Mouse (Mus musculus): Measurements from ENCODE around the gene Pogz.

GRCm38 (mm10) chr3:94913801-94914200, 76.4 kb downstream of the Pogz start:
- TF ChIP-seq CTCF (IDR thresholded peaks at IDR 0.05; ENCODE audit: low read depth) (no peak), EP300 (IDR thresholded peaks at IDR 0.05; ENCODE audit: low read depth) (no peak)

All from liver, embryonic 14.5 days (tissue).